Mouse (Mus musculus) liver, embryonic 11.5 days (tissue): Measurements from ENCODE around the gene Foxn3. TPM values are rescaled to one million over a fixed set of nuclear protein-coding genes. Genes with fewer than 3 reads are reported as not detected.

Experiments used
- ATAC-seq: fragments of 200-750 bp; cut with Nextera tagmentation; replicated peaks from 2 replicates; pipeline ENCODE4 v1.8.0; 2017; ENCODE audit warnings: moderate number of reproducible peaks, mild to moderate bottlenecking, moderate TSS enrichment, moderate library complexity; ENCODE audit not compliant: low FRiP score
- DNase-seq: peaks from one replicate; pipeline ENCODE4 v3.0.0-alpha.2; 2017; ENCODE audit warnings: low spot score
- H3K27ac ChIP-seq: fragments of 300-500 bp; sonication (generic); 2 replicates; pipeline ENCODE4 v1.5.1; 2014; ENCODE audit warnings: mild to moderate bottlenecking, low read depth, low read length, control low read depth
- H3K27me3 ChIP-seq: fragments of 300-500 bp; sonication (generic); replicated peaks from 2 replicates; pipeline ENCODE4 v1.6.1; 2014; ENCODE audit warnings: low read length, mixed read lengths; ENCODE audit not compliant: control insufficient read depth, insufficient read depth
- H3K36me3 ChIP-seq: fragments of 300-500 bp; sonication (generic); 2 replicates; pipeline ENCODE4 v1.6.1; 2014; ENCODE audit warnings: mild to moderate bottlenecking, low read length, moderate library complexity, mixed read lengths; ENCODE audit not compliant: control insufficient read depth, insufficient read depth
- H3K4me1 ChIP-seq: fragments of 300-500 bp; sonication (generic); replicated peaks from 2 replicates; pipeline ENCODE4 v1.6.1; 2014; ENCODE audit warnings: low read length, mixed read lengths; ENCODE audit not compliant: control insufficient read depth, insufficient read depth
- H3K4me2 ChIP-seq: fragments of 300-500 bp; sonication (generic); 2 replicates; pipeline ENCODE4 v1.6.1; 2014; ENCODE audit warnings: mild to moderate bottlenecking, control low read depth, moderate library complexity
- H3K4me3 ChIP-seq: fragments of 300-500 bp; sonication (generic); 2 replicates; pipeline ENCODE4 v1.5.1; 2014; ENCODE audit warnings: low read depth, low read length, control low read depth
- H3K9ac ChIP-seq: fragments of 300-500 bp; sonication (generic); 2 replicates; pipeline ENCODE4 v1.6.1; 2014; ENCODE audit warnings: low read depth, low read length, control low read depth
- H3K9me3 ChIP-seq: fragments of 300-500 bp; sonication (generic); 2 replicates; pipeline ENCODE4 v1.6.1; 2016; ENCODE audit warnings: low read length, inconsistent platforms, mixed read lengths; ENCODE audit not compliant: control insufficient read depth
- WGBS: fragments of 180-500 bp; shearing (Covaris S2); extraction: QIAGEN DNeasy Blood & Tissue Kit; methylation state at CpG from one replicate; pipeline ENCODE4 v1.1.7; 2014; 5-methylcytosine and 5-hydroxymethylcytosine counted together
- polyA plus RNA-seq: library from polyadenylated mRNA; unstranded; fragments of >200 nt; fragmentation: Nextera tagmentation; extraction: Ambion mirVana; gene quantifications from 2 replicates; pipeline ENCODE4 v1.2.1, GENCODE M21; 2014

Gene Foxn3
- polyA plus RNA-seq, 1 experiment from 2014 or later = 52.7 TPM

DNA sequence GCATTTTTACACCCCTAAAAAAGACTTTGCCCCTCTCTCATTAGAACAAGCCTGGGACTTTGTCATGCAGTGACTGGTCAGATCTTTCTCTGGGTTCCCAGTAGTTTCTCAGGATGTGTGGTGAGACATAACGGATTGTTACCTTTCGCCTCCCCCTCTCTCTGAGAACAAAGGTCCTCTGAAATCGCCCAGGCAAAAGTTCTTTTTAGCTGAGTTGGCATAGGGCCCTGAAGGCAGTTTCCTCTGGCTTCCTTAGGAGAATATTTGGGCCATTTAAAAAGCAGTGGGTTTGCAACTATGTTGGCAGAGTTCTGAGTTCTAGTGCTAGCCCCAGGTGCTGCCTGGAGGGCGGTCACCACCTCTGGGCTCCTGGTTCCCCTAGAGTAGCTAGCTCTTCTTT is 4.9 kb downstream of the Foxn3 start:
- peaks cover 38% of the 10 kb centered on the region for H3K4me1 ChIP-seq
- H3K27me3 ChIP-seq = no peaks in the 10 kb centered on the region
- H3K4me3 ChIP-seq = no peak overlapping the region
- WGBS = 81% methylated on average over 4 of the region's 4 CpGs
- no peak overlapping the region for H3K27ac ChIP-seq
- no peak overlapping the region for H3K9ac ChIP-seq
- H3K36me3 ChIP-seq = no peaks in the 10 kb centered on the region
- DNase-seq (no peak), ATAC-seq (no peak)
- no peak overlapping the region for H3K4me2 ChIP-seq
- no peaks in the 10 kb centered on the region for H3K9me3 ChIP-seq

DNA sequence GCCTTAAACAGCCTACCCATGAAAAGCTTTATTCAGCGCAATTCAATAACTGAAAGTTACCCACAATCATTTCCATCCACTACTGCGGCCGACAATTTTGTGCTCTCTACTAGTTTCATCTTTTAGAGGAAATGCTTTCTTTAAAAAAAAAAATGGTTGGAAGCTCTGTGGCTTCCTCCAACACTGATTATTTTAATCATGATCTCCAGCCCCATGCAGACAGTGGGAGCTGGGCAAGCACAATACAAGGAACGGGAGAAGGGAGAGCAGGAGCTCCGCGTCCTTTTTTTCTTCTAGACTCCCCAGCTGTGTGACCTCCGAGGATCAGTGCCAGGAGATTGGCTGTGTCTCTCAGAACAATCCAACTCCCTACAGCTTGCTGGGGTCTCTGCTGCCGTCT is 5.9 kb downstream of the Foxn3 start:
- no peaks in the 10 kb centered on the region for H3K9me3 ChIP-seq
- ATAC-seq = no peak
- no peak overlapping the region for H3K4me3 ChIP-seq
- no peaks in the 10 kb centered on the region for H3K27me3 ChIP-seq
- no peak overlapping the region for H3K9ac ChIP-seq
- H3K36me3 ChIP-seq = 0 out of 2 replicates have a peak, but pooled peaks cover 1% of the 10 kb centered on the region
- H3K4me2 ChIP-seq = no peak overlapping the region
- 80% methylated on average over 8 of the region's 8 CpGs for WGBS
- H3K27ac ChIP-seq = no peak overlapping the region
- peaks cover 38% of the 10 kb centered on the region for H3K4me1 ChIP-seq
- DNase-seq = no peak

- Histone ChIP-seq H3K27ac (no peak overlapping the region), H3K9me3 (no peaks in the 10 kb centered on the region), H3K27me3 (no peaks in the 10 kb centered on the region), H3K4me1 (no peaks in the 10 kb centered on the region), H3K36me3 (0 out of 2 replicates have a peak, but pooled peaks cover 2% of the 10 kb centered on the region), H3K4me3 (no peak overlapping the region), H3K9ac (no peak overlapping the region), H3K4me2 (no peak overlapping the region)
- DNase-seq = no peak
- no peak for ATAC-seq
- WGBS = 53% methylated on average over 8 of the region's 8 CpGs
Measured at GRCm38 (mm10) chr12:99550629-99551028, 12.8 kb downstream of the Foxn3 start.

DNA sequence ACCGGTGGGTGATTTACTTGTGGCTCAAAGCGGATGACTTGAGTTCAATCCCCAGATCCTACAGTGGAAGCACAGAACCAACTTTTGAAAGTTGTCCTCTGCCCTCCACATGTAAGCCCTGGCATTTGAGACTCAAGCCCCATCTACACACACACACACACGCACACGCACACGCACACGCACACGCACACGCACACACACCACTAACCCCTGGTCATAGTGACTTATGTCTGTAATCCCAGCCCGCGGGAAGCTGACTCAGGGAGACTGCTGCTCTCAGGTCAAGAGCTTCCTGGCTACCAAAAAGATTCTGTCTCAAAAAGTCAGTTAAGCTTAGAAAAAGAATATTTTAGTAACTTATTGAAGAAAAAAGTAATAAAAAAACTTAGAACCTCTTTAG is 13.6 kb downstream of the Foxn3 start:
- no peak for DNase-seq
- 92% methylated on average over 10 of the region's 10 CpGs for WGBS
- H3K9me3 ChIP-seq = no peaks in the 10 kb centered on the region
- no peak overlapping the region for H3K9ac ChIP-seq
- H3K36me3 ChIP-seq = 0 out of 2 replicates have a peak, but pooled peaks cover 2% of the 10 kb centered on the region
- H3K27me3 ChIP-seq = no peaks in the 10 kb centered on the region
- H3K4me2 ChIP-seq = no peak overlapping the region
- no peaks in the 10 kb centered on the region for H3K4me1 ChIP-seq
- H3K27ac ChIP-seq = no peak overlapping the region
- no peak overlapping the region for H3K4me3 ChIP-seq
- no peak for ATAC-seq

DNA sequence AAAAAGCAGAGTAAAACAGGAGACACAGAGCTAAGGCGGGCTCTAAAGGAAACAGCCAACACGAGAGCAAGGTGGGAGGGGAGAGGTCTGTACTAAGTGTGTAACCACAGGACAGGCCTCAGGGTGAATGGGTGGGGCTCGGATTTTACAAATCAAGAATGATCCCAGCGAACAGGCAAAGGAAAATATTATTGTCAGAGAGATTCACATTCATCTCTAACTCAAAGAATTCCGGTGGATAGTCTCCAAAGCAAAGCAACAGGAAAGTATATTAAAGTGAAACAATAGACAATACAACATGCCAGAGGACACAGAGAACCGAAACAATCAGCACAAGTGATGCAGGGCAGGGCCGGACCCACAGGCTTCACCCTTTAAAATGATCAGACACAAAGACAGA is 15.0 kb downstream of the Foxn3 start:
- Histone ChIP-seq H3K4me1 (0 out of 2 replicates have a peak, but pooled peaks cover 2% of the 10 kb centered on the region), H3K4me3 (no peak overlapping the region), H3K9ac (no peak overlapping the region), H3K27me3 (no peaks in the 10 kb centered on the region), H3K4me2 (no peak overlapping the region), H3K36me3 (0 out of 2 replicates have a peak, but pooled peaks cover 2% of the 10 kb centered on the region), H3K9me3 (no peaks in the 10 kb centered on the region), H3K27ac (no peak overlapping the region)
- ATAC-seq = no peak
- DNase-seq = no peak
- WGBS = 64% methylated on average over 7 of the region's 7 CpGs

GRCm38 (mm10) chr12:99547295-99547694 is 16.1 kb downstream of the Foxn3 start:
- Histone ChIP-seq H3K9ac (no peak overlapping the region), H3K4me1 (0 out of 2 replicates have a peak, but pooled peaks cover 2% of the 10 kb centered on the region), H3K4me2 (no peak overlapping the region), H3K27me3 (no peaks in the 10 kb centered on the region), H3K27ac (no peak overlapping the region), H3K4me3 (no peak overlapping the region), H3K36me3 (no peaks in the 10 kb centered on the region), H3K9me3 (no peaks in the 10 kb centered on the region)
- WGBS = 86% methylated on average over 6 of the region's 6 CpGs
- no peak for DNase-seq
- ATAC-seq = no peak

- ATAC-seq = no peak
- no peaks in the 10 kb centered on the region for H3K9me3 ChIP-seq
- H3K4me2 ChIP-seq = no peak overlapping the region
- 79% methylated on average over 6 of the region's 6 CpGs for WGBS
- H3K4me3 ChIP-seq = no peak overlapping the region
- H3K4me1 ChIP-seq = 0 out of 2 replicates have a peak, but pooled peaks cover 2% of the 10 kb centered on the region
- no peaks in the 10 kb centered on the region for H3K27me3 ChIP-seq
- DNase-seq = no peak
- no peak overlapping the region for H3K27ac ChIP-seq
- no peak overlapping the region for H3K9ac ChIP-seq
- no peaks in the 10 kb centered on the region for H3K36me3 ChIP-seq
Measured at GRCm38 (mm10) chr12:99545270-99545770, 18.1 kb downstream of the Foxn3 start.

- no peak overlapping the region for H3K27ac ChIP-seq
- no peaks in the 10 kb centered on the region for H3K9me3 ChIP-seq
- no peak overlapping the region for H3K4me2 ChIP-seq
- no peak for DNase-seq
- no peak overlapping the region for H3K4me3 ChIP-seq
- no peak for ATAC-seq
- H3K36me3 ChIP-seq = no peaks in the 10 kb centered on the region
- H3K27me3 ChIP-seq = no peaks in the 10 kb centered on the region
- 61% methylated on average over 15 of the region's 15 CpGs for WGBS
- no peak overlapping the region for H3K9ac ChIP-seq
- 0 out of 2 replicates have a peak, but pooled peaks cover 2% of the 10 kb centered on the region for H3K4me1 ChIP-seq
Measured at GRCm38 (mm10) chr12:99544262-99545128, 18.9 kb downstream of the Foxn3 start.
